Mouse (Mus musculus) C2C12 (cell line): Measurements from ENCODE around the gene Samd4b. TPM values are rescaled to one million over a fixed set of nuclear protein-coding genes. Genes with fewer than 3 reads are reported as not detected.

Experiments used
- H3K27me3 ChIP-seq: one replicate; pipeline ENCODE4 v1.6.1; 2011; ENCODE audit not compliant: control insufficient read depth, insufficient read depth, insufficient read length
- H3K36me3 ChIP-seq: one replicate; pipeline ENCODE4 v1.6.1; 2011; ENCODE audit not compliant: control insufficient read depth, insufficient read depth
- H3K4me3 ChIP-seq: one replicate; pipeline ENCODE4 v1.5.1; 2011; ENCODE audit warnings: mild to moderate bottlenecking, control low read depth; ENCODE audit not compliant: poor library complexity, insufficient read depth, severe bottlenecking
- H3K79me2 ChIP-seq: one replicate; pipeline ENCODE4 v1.6.1; 2011; ENCODE audit not compliant: control insufficient read depth, insufficient read depth
- H3K79me3 ChIP-seq: one replicate; pipeline ENCODE4 v1.6.1; 2011; ENCODE audit warnings: low read depth, control low read depth
- H3ac ChIP-seq: one replicate; pipeline ENCODE3; 2011; ENCODE audit warnings: low read depth; ENCODE audit not compliant: control insufficient read depth, insufficient read length
- CEBPB ChIP-seq: IDR thresholded peaks from one replicate; pipeline ENCODE4 v1.6.1; 2011; ENCODE audit warnings: low read depth, mild to moderate bottlenecking, control low read depth, moderate library complexity
- CTCF ChIP-seq: IDR thresholded peaks from one replicate; pipeline ENCODE4 v1.5.1; 2011; ENCODE audit not compliant: control insufficient read depth, insufficient read depth, insufficient read length
- FOSL1 ChIP-seq: IDR thresholded peaks from one replicate; pipeline ENCODE4 v1.8.0; 2011; ENCODE audit warnings: mild to moderate bottlenecking, low read length; ENCODE audit not compliant: poor library complexity, insufficient read depth, severe bottlenecking
- MAX ChIP-seq: IDR thresholded peaks from one replicate; pipeline ENCODE4 v1.6.1; 2011; ENCODE audit warnings: mild to moderate bottlenecking, control low read depth
- MYOD1 ChIP-seq: IDR thresholded peaks from one replicate; pipeline ENCODE4 v1.6.1; 2011; ENCODE audit warnings: low read depth; ENCODE audit not compliant: control insufficient read depth, insufficient read length
- MYOG ChIP-seq: IDR thresholded peaks from one replicate; pipeline ENCODE4 v1.6.1; 2011; ENCODE audit not compliant: control insufficient read depth, insufficient read length; ENCODE audit errors: extremely low read depth
- USF1 ChIP-seq: IDR thresholded peaks from one replicate; pipeline ENCODE4 v1.6.1; 2011; ENCODE audit warnings: low read depth, mild to moderate bottlenecking, control low read depth, moderate library complexity
- polyA plus RNA-seq: library from polyadenylated mRNA; unstranded; fragments of >200 nt; fragmentation: generic; extraction: Trizol; gene quantifications from one replicate; pipeline ENCODE4 v1.2.1, GENCODE M21; 2012; ENCODE audit warnings: missing spikeins

The Samd4b gene
- polyA plus RNA-seq, 1 experiment, result 42.6 TPM

GRCm38 (mm10) chr7:28378066-28378690 is 219.8 kb downstream of the Samd4b start:
- Histone ChIP-seq H3K79me2 (peaks cover 28% of the 10 kb centered on the region), H3K79me3 (peaks cover 20% of the 10 kb centered on the region), H3K4me3 (peak overlapping the region; percentile 57), H3K36me3 (no peaks in the 10 kb centered on the region), H3K27me3 (no peaks in the 10 kb centered on the region), H3ac (peak overlapping the region; percentile 94)
- no peak for TF ChIP-seq MYOG
- TF ChIP-seq MAX, result no peak
- TF ChIP-seq USF1, result no peak
- no peak for TF ChIP-seq MYOD1
- no peak for TF ChIP-seq FOSL1
- no peak for TF ChIP-seq CTCF
- no peak for TF ChIP-seq CEBPB

GRCm38 (mm10) chr7:28377190-28378065 is 220.5 kb downstream of the Samd4b start:
- peak overlapping the region; percentile 57 for H3K4me3 ChIP-seq
- no peaks in the 10 kb centered on the region for H3K27me3 ChIP-seq
- no peaks in the 10 kb centered on the region for H3K36me3 ChIP-seq
- peaks cover 28% of the 10 kb centered on the region for H3K79me2 ChIP-seq
- TF ChIP-seq MYOD1 (no peak), MYOG (no peak), MAX (no peak), FOSL1 (no peak), USF1 (no peak), CTCF (no peak), CEBPB (no peak)
- peak overlapping the region; percentile 94 for H3ac ChIP-seq
- H3K79me3 ChIP-seq, result peaks cover 20% of the 10 kb centered on the region

GRCm38 (mm10) chr7:28376011-28376771 is 221.8 kb downstream of the Samd4b start:
- peaks cover 38% of the 10 kb centered on the region for H3K79me2 ChIP-seq
- H3K36me3 ChIP-seq, result no peaks in the 10 kb centered on the region
- peak overlapping the region; percentile 63 for H3ac ChIP-seq
- H3K27me3 ChIP-seq, result no peaks in the 10 kb centered on the region
- peak overlapping the region; percentile 25 for H3K4me3 ChIP-seq
- peaks cover 24% of the 10 kb centered on the region for H3K79me3 ChIP-seq
- TF ChIP-seq FOSL1 (no peak), MYOG (no peak), MYOD1 (no peak), CTCF (no peak), MAX (no peak), USF1 (no peak), CEBPB (no peak)

- Histone ChIP-seq H3K79me3 (peaks cover 31% of the 10 kb centered on the region), H3ac (peak overlapping the region; percentile 31)
- TF ChIP-seq MYOD1 (no peak), MAX (no peak), USF1 (no peak), CEBPB (no peak), FOSL1 (no peak), CTCF (no peak), MYOG (no peak)
Observed at GRCm38 (mm10) chr7:28375176-28375921, 222.6 kb downstream of the Samd4b start.

GRCm38 (mm10) chr7:28374647-28375046 is 223.3 kb downstream of the Samd4b start:
- Histone ChIP-seq H3K4me3 (no peak overlapping the region), H3K27me3 (no peaks in the 10 kb centered on the region), H3K79me3 (peaks cover 36% of the 10 kb centered on the region), H3ac (no peak overlapping the region), H3K36me3 (no peaks in the 10 kb centered on the region), H3K79me2 (peaks cover 54% of the 10 kb centered on the region)
- TF ChIP-seq FOSL1 (no peak), CEBPB (no peak), MYOD1 (no peak), MAX (no peak), MYOG (no peak), USF1 (no peak), CTCF (no peak)

More at GRCm38 (mm10) chr7:28375176-28375921, 222.6 kb downstream of the Samd4b start:
- Histone ChIP-seq H3K79me2 (peaks cover 47% of the 10 kb centered on the region), H3K4me3 (peak overlapping the region; percentile 26), H3K36me3 (no peaks in the 10 kb centered on the region), H3K27me3 (no peaks in the 10 kb centered on the region)
